Mouse (Mus musculus) cerebellum, postnatal 36 days (tissue): Measurements from ENCODE around the gene Adam22.

Source experiments
- DNase-seq, 2 experiments: peaks; one replicate each; pipeline ENCODE4 v3.0.0; 2021 to 2022; ENCODE audit warnings: mixed read lengths in 2 of 2

The Adam22 gene

GRCm38 (mm10) chr5:8312324-8312723 is 55.6 kb downstream of the Adam22 start:
- DNase-seq: no peak

DNA sequence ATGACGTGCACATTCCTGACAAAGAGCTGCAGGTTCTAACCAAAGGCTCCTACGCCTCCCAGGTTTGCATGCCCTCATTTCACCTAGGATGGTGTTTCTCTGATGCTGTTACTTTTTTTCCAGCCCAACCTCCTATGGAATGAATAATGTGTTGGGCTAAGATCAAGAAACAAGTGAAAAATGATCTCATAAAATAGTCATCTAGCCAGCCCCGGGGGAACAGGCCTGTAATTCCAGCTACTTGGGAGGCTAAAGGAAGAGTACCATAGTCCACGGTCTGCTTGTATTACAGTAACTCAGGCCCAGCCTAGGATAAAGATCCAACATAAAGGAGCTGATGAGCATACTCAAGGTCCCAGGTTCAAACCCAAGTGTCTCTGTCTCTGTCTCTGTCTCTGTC is 57.1 kb downstream of the Adam22 start:
- no peak for DNase-seq

DNA sequence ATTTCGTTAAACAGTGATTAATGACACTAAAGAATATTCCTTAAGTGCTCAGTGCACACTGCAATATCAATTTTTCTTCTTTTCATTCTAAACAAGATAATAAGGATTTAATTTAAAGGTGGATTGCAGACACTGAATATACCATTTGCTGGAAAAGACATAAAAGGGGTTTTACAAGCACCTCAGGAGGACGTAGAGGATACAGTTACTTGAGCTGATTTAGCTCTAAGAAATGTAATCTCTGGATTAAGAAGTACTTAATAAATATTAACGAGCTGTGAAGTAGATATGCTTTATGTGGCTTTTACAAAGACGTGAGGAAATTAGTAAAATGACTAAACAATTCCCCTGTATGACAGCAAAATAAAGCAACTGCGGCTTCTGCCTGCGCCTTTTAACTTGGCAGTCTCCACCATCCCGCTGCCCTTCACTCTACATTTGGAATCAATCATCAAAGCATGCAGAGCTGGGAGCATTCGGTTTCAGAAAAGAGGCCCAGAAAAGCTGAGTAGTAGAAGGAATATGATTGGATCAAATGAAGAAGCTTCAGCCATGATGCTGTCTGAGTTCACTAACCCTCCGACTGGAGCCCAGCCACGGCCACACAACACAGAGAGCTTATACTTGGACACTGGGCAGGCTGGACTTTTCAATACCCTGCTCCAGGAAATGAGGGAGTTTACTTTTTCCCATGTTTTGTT is 70.1 kb downstream of the Adam22 start:
- no peak for DNase-seq

GRCm38 (mm10) chr5:8293287-8293686 is 74.7 kb downstream of the Adam22 start:
- no peak for DNase-seq

GRCm38 (mm10) chr5:8291496-8291895 is 76.5 kb downstream of the Adam22 start:
- DNase-seq: no peak

DNA sequence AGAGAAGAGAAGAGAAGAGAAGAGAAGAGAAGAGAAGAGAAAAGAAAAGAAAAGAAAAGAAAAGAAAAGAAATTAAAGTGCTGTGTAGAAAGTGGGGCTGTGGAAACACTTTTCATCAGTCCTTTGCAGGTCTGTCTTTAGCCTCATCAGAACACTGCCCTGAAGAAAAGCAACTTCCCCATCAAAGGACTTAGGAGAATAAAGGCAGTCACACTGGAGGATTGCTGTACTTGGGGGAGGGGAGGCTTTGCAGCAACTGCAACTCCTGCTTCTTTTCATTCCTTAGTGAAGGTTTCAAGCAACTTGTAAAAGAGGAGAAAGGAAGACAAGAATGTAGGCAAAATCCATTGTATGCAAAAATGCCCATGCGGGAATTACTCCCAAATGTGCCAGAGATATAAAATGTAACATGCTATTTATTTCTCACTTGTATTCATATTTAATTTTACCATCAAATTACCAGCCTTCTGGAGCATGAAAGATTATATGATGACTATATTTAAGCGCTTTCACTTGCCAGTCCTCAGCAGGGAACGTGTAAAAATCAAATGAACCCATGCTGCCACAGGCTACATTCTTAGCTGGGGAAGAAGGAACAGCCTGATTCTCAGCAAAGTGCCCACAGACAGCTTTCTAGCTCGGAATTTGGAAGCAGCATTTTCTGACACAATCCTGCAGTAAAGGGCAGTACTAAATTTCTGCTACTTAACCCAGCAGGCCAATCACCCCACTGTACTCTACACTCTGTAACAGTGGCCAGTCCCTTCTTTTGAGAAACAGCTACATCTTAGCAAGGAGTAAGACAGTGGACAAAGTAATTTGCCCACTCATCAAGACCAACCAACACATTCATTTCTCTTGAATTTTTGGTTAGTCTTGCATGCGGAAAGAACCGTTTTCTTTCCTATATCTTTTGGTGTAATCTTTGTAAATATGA is 78.0 kb downstream of the Adam22 start:
- DNase-seq: peak in 1 of 2 experiments; percentile 35

DNA sequence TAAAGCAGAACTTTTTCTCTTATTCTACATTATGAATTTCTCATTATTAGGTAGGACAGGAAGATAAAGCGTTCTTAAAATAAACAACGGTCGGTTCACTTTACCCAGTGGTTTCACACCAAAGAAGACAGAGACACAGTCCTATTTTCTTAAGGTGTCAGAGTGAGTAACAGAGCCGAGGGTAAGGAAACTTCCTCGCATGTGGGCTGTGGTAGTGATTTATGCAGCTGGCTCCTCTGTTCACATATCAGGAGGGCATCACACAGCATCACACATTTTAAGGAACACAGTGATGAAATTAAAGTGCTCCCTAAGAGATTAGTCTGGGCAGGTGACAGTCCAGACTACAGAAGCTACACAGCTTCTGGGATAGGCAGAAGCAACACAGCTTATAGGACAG is 83.8 kb downstream of the Adam22 start:
- DNase-seq: no peak

DNA sequence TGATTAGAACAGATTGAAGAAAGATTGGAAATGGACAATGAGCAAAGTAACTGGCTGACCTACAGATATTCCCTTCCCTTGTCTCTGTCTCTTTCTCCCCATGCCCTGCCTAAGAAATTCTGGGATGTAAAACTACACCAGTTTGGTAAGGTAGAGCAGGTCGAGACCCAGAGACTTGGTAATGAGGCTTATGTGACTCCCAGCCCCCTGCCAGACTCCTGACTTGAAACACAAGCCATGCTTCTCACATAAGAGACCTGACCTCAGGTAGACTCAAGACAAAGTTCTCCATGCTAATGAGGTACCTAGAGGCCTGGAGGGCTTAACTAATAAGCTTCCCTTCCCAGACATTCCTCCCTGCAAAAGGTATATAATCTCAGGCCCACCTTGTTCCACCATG is 91.8 kb downstream of the Adam22 start:
- no peak for DNase-seq

- DNase-seq: no peak
Observed at GRCm38 (mm10) chr5:8257366-8257765, 110.6 kb downstream of the Adam22 start.

DNA sequence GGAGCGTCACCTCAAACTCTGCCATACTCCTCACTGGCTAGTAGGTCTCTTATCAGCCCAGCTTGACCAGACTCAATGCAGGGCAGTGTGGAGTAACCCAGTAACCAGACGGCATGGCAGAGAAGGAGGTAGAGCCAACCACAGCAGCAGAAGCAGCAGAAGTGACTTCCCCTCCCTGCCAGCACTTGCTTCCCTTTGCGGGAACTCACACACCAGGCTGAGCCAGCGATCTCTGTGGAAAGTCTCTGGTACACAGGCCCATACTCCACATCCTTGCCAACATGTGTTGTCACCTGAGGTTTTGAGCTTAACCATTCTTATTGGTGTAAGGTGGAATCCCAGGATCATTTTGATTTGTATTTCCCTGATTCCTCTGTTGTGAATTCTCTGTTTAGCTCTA is 111.5 kb downstream of the Adam22 start:
- DNase-seq: no peak

GRCm38 (mm10) chr5:8244696-8245095 is 123.3 kb downstream of the Adam22 start:
- DNase-seq: no peak

DNA sequence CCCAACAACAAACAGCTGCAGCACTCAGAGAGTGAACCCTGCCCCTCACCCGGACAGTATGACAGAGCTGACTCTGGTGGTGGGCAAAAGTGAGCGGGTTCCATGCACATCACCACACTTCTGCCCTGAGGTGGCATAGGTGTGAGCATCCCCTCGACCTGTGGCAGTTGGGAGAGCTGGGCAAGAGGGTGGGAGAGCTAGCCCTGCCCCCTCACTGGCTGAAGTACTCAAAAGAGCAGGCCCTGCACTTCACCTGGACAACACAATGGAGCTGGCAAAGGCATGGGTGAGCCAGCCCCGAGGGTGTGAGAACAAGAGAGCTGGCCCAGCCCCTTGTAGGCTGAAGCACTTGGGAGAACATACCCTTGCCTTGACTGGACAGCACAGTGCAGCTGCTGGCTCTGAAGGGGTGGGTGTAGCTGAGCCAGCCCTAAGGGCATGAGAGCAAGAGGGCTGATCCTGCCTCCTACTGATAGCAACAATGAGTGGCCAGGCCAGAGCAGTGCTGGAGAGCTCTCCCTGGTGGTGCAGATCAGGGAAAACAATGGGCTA is 124.8 kb downstream of the Adam22 start:
- DNase-seq: no peak

DNA sequence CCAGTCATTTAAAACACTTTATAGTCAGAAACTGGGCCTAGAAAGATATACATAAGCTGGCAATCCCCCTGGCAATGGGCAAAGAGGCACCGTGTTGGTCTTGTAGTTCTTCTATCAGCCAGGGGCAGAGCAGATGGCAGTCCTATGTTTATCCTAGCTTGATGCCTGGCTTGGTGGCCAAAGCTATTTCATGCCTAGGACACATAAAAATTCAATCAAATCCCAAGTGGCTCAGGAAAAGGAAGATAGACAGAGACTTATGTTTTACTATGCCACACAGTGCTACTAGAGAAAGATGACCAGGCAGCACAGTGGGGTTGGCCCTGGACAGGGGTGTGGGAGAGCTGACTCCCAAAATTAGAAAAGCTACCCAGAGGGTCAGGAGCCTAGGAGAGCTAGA is 125.3 kb downstream of the Adam22 start:
- DNase-seq: peak; percentile 65 to 67

- DNase-seq: no peak
Observed at GRCm38 (mm10) chr5:8227073-8227472, 140.9 kb downstream of the Adam22 start.

DNA sequence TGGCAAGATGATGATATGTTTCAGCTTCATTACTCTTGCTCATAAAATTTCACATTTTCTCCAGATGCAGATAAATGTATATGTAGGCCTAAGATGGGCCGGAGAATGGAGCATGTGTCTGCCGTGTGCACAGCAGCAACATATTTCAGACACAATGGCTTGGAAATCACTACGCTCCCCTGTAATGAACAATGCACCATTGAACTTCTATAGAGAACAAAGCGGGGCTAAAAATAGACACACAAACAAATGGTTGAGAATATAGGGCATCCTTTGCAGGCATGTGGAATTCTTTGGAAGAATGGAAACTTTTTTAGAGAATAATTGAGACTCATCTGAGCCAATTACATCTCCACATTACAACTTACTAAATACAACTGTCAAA is 143.6 kb downstream of the Adam22 start:
- DNase-seq: peak in 1 of 2 experiments; percentile 24

GRCm38 (mm10) chr5:8223597-8224320 is 144.2 kb downstream of the Adam22 start:
- peak; percentile 60 to 71 for DNase-seq

GRCm38 (mm10) chr5:8221630-8222029 is 146.3 kb downstream of the Adam22 start:
- peak in 1 of 2 experiments; percentile 24 for DNase-seq

- no peak for DNase-seq
Observed at GRCm38 (mm10) chr5:8215841-8216240, 152.1 kb downstream of the Adam22 start.

DNA sequence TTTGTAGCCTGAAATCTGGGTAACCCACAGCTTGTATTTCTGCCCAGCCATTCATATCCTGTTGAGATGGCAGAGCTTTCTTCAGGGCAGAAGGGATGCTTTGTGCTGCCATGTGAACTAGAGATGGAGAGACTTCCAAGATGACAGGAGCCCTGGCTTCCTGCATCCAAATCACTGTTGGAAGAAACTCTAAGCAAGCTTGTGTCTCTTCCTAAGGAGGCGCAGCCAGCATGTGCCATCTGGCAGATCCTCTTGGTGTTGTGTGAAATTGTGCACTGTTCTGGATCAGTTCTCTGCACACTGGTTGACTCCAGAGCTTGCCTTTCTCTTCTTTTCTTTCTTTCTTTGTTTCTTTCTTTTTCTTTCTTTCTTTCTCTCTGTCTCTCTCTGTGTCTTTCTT is 183.0 kb downstream of the Adam22 start:
- DNase-seq: peak; percentile 57 to 62

DNA sequence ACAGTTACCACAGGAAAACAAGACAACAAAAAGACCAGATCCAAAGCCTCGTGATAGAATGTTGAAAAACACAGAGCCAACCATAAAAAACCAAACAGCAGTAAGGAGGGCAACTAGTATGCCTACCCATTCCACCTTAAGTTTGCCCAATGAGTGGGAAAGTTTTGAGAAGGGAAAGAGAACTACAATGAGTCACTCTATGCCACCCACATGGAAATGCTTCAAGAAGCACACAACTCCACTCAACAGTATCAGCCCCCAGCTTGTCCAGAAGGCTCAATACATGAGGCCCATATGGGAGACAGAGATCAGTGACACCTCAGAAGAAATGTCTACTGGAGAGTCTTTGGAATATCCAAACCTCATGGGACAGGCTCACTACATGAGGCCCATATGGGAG is 187.3 kb downstream of the Adam22 start:
- DNase-seq: no peak

DNA sequence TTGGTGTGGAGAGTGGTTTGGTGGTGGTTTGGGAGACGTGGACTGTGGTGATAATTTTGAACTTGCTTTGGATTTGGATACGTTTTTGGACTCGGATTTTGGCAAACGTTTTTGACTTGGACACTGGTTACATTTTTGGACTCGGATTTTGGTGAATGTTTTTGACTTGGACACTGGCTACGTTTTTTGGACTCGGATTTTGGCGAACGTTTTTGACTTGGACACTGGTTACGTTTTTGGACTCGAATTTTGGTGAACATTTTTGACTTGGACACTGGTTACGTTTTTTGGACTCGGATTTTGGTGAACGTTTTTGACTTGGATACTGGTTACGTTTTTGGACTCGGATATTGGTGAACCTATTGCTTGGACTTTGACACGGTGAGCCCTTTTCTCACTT is 189.8 kb downstream of the Adam22 start:
- DNase-seq: no peak

GRCm38 (mm10) chr5:8164773-8165172 is 203.2 kb downstream of the Adam22 start:
- no peak for DNase-seq

DNA sequence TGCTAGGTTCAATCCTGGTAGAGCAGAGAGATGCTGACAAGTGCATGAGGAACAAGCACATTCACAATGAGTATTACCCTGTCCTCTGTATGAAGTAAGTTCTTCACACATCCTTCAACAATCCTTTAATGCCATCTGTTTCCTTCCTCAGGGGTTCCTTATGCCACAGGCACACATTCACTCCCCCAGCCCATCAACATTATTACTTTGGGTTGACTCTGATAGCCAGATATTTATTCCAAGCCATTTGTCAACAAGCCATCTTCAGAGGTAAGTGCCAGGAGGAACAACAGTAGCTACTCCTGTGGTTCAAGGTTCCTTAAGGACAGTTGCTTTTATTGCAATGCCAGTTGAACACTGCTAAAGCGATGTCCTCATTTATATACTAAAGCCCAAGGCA is 216.3 kb downstream of the Adam22 start:
- no peak for DNase-seq
